Mouse (Mus musculus): Measurements from ENCODE around the gene Itpripl1.
"Not testable (repeated sequence)": the region's sequence is repeated elsewhere in the genome, so short reads cannot be mapped to it uniquely, and the experiment has no call there.

Gene Itpripl1

DNA sequence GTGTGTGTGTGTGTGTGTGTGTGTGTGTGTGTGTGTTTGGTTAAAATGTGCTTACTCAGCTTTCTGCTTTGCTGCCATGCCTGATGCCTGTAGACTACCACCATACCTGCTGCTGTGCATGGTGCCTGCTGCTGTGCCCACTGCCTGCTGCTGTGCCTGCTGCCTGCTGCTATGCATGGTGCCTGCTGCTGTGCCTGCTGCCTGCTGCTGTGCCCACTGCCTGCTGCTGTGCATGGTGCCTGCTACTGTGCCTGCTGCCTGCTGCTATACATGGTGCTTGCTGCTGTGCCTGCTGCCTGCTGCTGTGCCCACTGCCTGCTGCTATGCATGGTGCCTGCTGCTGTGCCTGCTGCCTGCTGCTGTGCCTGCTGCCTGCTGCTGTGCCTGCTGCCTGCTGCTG, 53.1 kb downstream of the Itpripl1 start:
- not testable (repeated sequence) for DNase-seq (ENCODE audit: inconsistent ontology term)

Data from Muller cell, postnatal 12 days (primary cell).